Mouse (Mus musculus): ENCODE data around the gene Klf6. TPM values are rescaled to one million over a fixed set of nuclear protein-coding genes. Genes with fewer than 3 reads are reported as not detected.

Gene Klf6
- polyA plus RNA-seq, 1 experiment from 2014 or later = 53.5 TPM

DNA sequence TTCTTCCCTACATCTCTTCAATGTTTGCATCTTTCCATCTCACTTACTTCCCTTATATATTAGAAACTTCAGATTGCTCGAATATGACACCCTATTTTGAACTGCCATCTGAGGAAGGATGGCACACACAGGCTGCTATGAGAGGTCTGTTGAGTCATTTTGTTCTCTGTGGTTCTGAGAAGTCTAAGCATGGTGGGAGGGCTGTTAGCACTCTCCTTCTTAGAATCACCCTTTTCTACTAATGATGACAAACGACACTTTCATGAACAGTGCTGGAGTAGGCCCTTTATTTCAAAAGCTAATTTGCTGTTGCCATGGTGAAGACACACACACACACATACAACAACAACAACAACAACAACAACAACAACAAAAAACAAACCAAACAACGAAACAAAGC is 28.8 kb downstream of the Klf6 start:
- H3K4me3 ChIP-seq = no peak overlapping the region
- DNase-seq (ENCODE audit: low spot score) = no peak
- H3K27me3 ChIP-seq (ENCODE audit: low read depth, poor library complexity, severe bottlenecking) = no peaks in the 10 kb centered on the region
- H3K4me1 ChIP-seq = no peaks in the 10 kb centered on the region
- no peak overlapping the region for H3K27ac ChIP-seq (replicated peaks)
- H3K36me3 ChIP-seq = no peaks in the 10 kb centered on the region
- H3K9me3 ChIP-seq (replicated peaks) = no peaks in the 10 kb centered on the region
- 83% methylated on average over 3 of the region's 3 CpGs for WGBS

DNA sequence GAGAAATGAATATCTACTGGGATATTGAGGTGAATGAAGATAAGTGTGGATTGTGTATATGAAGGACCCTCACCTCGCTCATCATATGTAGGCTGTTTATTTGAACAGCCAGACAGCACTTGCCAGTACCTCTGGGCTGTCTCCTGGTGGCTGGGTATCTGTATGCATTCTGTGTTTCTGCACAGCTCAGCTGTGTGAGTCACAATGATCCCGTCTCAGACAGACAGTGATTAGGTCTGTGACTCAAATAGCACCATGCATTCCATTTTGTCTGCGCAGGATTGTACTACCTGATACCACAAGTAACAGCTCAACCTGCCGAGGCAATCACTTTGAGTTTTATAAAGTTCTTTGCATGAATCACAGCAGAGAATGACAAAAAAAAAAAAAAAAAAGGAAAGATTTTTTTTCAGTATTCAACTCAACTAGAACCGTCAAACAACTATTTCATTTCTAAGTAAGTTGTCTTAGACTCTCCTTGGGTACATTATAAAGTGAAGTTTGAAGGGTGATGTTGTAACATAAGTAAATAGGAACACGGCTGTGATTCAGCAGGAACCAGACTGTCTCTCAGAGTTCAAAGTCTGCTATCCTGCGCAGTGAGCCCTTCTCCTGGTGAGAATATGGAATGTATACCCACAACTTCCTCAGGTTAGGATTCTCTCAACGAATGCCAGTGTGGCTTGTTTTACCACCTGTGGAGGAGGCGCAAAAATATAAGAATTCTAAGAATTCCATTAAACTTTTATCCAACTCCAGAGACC is 31.6 kb downstream of the Klf6 start:
- Histone ChIP-seq H3K36me3 (no peaks in the 10 kb centered on the region), H3K9me3 (replicated peaks) (no peaks in the 10 kb centered on the region), H3K4me1 (no peaks in the 10 kb centered on the region), H3K4me3 (no peak overlapping the region), H3K27ac (replicated peaks) (no peak overlapping the region), H3K27me3 (ENCODE audit: low read depth, poor library complexity, severe bottlenecking) (no peaks in the 10 kb centered on the region)
- no peak for DNase-seq (ENCODE audit: low spot score)
- WGBS = 77% methylated on average over 9 of the region's 9 CpGs

DNA sequence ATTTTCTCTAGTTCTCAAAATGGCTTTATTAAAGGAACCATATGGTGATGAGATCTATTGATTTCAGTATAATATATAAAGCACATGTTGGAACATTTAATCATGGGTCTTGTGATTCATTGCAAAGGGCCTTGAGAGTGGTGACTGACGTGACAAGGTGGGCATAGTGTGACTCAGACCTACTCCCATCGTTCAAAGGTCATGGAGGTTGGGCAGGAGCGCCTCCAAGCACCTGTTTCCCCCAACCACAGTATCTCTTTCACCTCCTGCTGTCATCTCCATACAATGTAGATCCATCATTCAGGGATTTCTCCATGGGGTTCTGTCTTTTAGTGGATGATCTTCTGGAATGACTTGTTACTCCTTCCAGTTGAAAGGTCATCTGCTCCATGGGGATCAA is 33.6 kb downstream of the Klf6 start:
- 85% methylated on average over 3 of the region's 3 CpGs for WGBS
- DNase-seq (ENCODE audit: low spot score) = no peak
- Histone ChIP-seq H3K36me3 (no peaks in the 10 kb centered on the region), H3K27ac (replicated peaks) (no peak overlapping the region), H3K4me1 (0 out of 2 replicates have a peak, but pooled peaks cover 3% of the 10 kb centered on the region), H3K4me3 (no peak overlapping the region), H3K9me3 (replicated peaks) (no peaks in the 10 kb centered on the region), H3K27me3 (ENCODE audit: low read depth, poor library complexity, severe bottlenecking) (no peaks in the 10 kb centered on the region)

DNA sequence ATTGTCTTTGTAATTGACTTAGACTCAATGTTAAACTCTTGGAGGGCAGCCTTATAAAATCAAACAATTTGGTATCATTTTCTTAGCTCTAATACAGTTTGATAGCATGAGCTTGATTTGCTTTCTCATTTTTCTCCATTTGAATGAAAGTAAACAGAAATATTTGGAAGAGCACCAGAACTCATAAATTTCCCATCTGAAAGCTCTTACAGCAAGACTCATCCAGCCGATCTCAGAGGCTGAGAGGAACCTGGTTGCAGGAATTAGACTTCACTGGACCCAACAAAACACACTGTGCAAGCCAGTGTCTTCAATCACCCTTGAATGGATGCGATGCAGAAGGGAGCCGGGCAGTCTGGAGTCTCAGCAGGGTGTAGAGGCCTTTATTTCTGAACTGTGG is 34.6 kb downstream of the Klf6 start:
- H3K4me3 ChIP-seq = no peak overlapping the region
- 84% methylated on average over 3 of the region's 3 CpGs for whole genome bisulfite sequencing
- H3K27me3 ChIP-seq (ENCODE audit: low read depth, poor library complexity, severe bottlenecking) = no peaks in the 10 kb centered on the region
- no peaks in the 10 kb centered on the region for H3K9me3 ChIP-seq (replicated peaks)
- no peaks in the 10 kb centered on the region for H3K36me3 ChIP-seq
- no peak overlapping the region for H3K27ac ChIP-seq (replicated peaks)
- 0 out of 2 replicates have a peak, but pooled peaks cover 4% of the 10 kb centered on the region for H3K4me1 ChIP-seq
- DNase-seq (ENCODE audit: low spot score) = no peak

DNA sequence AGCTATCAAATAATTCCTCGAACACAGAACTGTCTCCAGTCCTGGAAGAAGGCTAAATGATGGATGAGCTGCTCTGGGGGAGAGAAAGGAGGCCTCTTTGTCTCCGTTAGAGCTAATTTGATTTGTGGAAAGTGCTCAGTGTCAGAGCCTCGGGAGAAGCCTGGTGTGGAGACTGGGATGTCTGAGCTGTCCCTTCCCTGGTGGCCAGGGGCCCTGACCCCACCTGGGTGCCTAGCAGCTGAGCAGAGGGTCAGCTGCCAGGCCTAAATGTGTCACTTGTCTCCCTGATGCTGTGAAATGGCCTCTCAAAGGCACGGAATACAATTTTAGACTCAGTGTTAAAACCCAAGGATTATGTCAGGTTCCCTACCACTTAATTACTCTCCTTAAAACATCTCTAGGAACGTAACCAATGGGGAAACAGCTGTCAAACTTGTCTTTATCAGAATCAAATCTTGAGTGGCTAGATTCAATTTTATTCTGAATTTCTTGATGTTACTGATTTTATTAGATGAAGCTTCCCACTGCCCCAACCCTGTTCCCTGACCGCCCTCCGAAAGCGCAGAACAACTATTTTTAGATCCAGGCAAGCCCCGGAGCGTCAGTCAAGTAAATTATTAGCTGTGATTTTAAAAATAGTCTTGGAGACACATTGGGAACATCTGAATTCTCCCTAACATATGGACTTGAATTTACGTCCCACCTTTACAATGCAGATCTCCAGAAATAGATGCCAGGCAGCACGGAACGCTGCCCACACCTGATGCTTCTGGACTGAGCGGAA is 36.1 kb downstream of the Klf6 start:
- 0 out of 2 replicates have a peak, but pooled peaks cover 4% of the 10 kb centered on the region for H3K4me1 ChIP-seq
- H3K9me3 ChIP-seq (replicated peaks) = no peaks in the 10 kb centered on the region
- no peak overlapping the region for H3K4me3 ChIP-seq
- H3K27ac ChIP-seq (replicated peaks) = no peak overlapping the region
- WGBS = 75% methylated on average over 14 of the region's 14 CpGs
- H3K27me3 ChIP-seq (ENCODE audit: low read depth, poor library complexity, severe bottlenecking) = no peaks in the 10 kb centered on the region
- no peaks in the 10 kb centered on the region for H3K36me3 ChIP-seq
- DNase-seq (ENCODE audit: low spot score) = no peak

DNA sequence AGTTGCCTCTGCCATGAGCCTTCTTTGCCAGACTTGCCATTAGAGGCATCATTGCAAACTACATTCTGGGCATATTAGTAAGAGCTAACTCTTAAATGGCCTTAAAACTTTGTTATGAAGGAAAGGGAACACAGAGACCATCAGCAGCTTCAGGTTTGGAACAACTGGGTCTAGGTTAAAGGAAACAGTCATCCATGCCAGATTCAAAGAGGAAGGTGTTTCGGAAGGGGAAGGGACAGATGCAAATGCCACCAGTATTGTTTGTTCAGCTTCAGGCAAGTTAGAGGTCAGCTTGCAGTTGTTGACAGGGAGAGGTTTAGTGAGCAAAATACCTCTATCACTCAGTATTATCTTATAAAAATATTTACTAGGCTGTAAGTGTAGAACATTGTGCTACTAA is 37.7 kb downstream of the Klf6 start:
- Histone ChIP-seq H3K4me1 (0 out of 2 replicates have a peak, but pooled peaks cover 4% of the 10 kb centered on the region), H3K36me3 (no peaks in the 10 kb centered on the region), H3K9me3 (replicated peaks) (no peaks in the 10 kb centered on the region), H3K27me3 (ENCODE audit: low read depth, poor library complexity, severe bottlenecking) (no peaks in the 10 kb centered on the region), H3K27ac (replicated peaks) (no peak overlapping the region), H3K4me3 (no peak overlapping the region)
- WGBS = 85% methylated on average over 1 of the region's 1 CpGs
- DNase-seq (ENCODE audit: low spot score) = no peak

DNA sequence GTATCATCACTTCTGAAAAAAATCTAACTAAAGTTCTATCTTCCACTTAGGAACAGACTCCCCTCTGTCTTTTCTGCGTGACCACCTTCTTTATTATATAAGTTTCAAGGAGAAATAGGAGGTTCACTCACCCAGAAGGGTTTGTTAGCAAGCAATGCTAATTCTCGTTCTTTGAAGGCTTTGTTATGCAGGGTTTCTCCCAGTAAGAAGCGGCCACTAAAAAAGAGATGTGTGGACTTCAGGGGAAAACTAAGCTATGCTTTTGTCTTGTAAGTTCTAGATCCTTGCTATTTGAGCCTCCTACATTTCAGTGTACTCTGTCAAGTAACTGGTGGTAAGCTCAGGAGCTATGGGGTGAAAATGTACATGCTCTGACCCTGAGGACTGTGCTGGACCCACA is 38.4 kb downstream of the Klf6 start:
- Histone ChIP-seq H3K36me3 (no peaks in the 10 kb centered on the region), H3K9me3 (replicated peaks) (no peaks in the 10 kb centered on the region), H3K4me3 (no peak overlapping the region), H3K27me3 (ENCODE audit: low read depth, poor library complexity, severe bottlenecking) (no peaks in the 10 kb centered on the region), H3K4me1 (0 out of 2 replicates have a peak, but pooled peaks cover 4% of the 10 kb centered on the region), H3K27ac (replicated peaks) (no peak overlapping the region)
- DNase-seq (ENCODE audit: low spot score) = no peak
- WGBS = 51% methylated on average over 3 of the region's 3 CpGs

DNA sequence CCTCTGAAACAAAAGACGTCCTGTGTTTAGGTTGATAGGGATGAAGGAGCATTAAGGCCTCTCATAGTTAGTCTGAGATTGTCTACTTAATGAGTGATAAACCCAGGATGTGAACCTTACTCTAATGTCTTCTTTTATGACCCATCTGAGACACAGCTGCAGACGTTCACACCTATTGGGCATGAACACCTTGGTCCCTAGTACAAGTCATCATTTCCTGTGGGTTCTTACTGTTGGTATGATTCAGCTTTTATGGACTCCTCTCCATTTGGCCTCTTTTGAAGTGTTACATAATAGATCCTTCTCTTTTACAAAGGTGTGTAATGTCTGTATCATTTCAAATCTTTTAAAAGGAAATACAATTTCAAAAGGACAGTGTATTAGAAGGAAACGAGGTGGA is 51.9 kb downstream of the Klf6 start:
- no peak overlapping the region for H3K4me3 ChIP-seq
- no peaks in the 10 kb centered on the region for H3K36me3 ChIP-seq
- no peak overlapping the region for H3K27ac ChIP-seq (replicated peaks)
- no peaks in the 10 kb centered on the region for H3K9me3 ChIP-seq (replicated peaks)
- no peaks in the 10 kb centered on the region for H3K4me1 ChIP-seq
- H3K27me3 ChIP-seq (ENCODE audit: low read depth, poor library complexity, severe bottlenecking) = no peaks in the 10 kb centered on the region
- 86% methylated on average over 3 of the region's 3 CpGs for WGBS
- DNase-seq (ENCODE audit: low spot score) = no peak

DNA sequence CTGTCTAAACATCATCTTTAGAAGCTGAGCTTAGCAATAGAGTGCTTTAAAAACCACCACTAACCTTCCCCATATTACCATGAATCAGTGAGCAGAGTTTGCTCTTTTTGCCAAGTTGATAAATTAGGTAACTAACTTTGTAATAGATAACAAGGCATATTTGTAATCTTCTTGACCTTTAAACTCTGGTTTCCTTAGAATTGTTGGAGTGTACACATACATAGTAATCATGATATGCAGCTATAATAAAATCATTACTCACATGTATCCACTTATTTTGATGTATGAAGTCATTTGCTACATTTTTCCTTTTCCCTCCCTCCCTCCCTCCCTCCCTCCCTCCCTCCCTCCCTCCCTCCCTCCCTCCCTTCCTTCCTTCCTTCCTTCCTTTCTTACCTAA is 56.1 kb downstream of the Klf6 start:
- H3K27me3 ChIP-seq (ENCODE audit: low read depth, poor library complexity, severe bottlenecking) = no peaks in the 10 kb centered on the region
- H3K9me3 ChIP-seq (replicated peaks) = no peaks in the 10 kb centered on the region
- no peak overlapping the region for H3K27ac ChIP-seq (replicated peaks)
- no peaks in the 10 kb centered on the region for H3K4me1 ChIP-seq
- no peak for DNase-seq (ENCODE audit: low spot score)
- no peak overlapping the region for H3K4me3 ChIP-seq
- no peaks in the 10 kb centered on the region for H3K36me3 ChIP-seq

DNA sequence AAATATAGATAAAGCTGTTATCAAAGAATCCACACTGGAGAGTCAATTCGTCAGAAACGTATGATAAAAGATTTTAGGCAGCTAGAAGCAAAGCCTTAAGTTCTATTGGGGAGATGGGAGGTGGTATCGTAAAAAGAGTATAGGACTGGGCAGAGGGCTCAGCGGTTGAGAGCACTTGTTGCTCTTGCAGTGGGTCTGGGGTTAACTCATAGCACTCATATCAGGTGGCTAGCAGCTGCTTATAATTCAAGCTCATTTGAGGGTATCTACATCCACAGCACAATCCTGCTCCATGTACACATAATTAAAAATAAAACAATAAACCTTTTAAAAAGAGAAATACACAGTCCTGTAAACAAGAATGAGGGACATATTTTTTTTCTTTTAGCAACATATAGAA is 58.7 kb downstream of the Klf6 start:
- WGBS = 90% methylated on average over 4 of the region's 4 CpGs
- Histone ChIP-seq H3K27me3 (ENCODE audit: low read depth, poor library complexity, severe bottlenecking) (no peaks in the 10 kb centered on the region), H3K9me3 (replicated peaks) (no peaks in the 10 kb centered on the region), H3K27ac (replicated peaks) (no peak overlapping the region), H3K4me3 (no peak overlapping the region), H3K36me3 (no peaks in the 10 kb centered on the region), H3K4me1 (no peaks in the 10 kb centered on the region)
- no peak for DNase-seq (ENCODE audit: low spot score)

Small RNA genes lying within 50 kb of the gene (microRNA-seq; reads per million reads assigned to microRNA genes)
- gene Gm26043 = not detected
